Mouse (Mus musculus): ENCODE data around the gene Lpp.
A peak's percentile ranks its signal among the peaks of the same experiment; 100 is the strongest.

Gene Lpp

GRCm38 (mm10) chr16:24392651-24393555 is at the start of gene Lpp:
TSS of gene Lpp (plus strand) at chr16:24393507.
- ATAC-seq (ENCODE audit: insufficient number of reproducible peaks, low FRiP score, low TSS enrichment) = peak; percentile 50; the same call in 1 of the 2 replicates

GRCm38 (mm10) chr16:24347582-24348411 is 45.5 kb upstream of the Lpp start:
- ATAC-seq (ENCODE audit: insufficient number of reproducible peaks, low FRiP score, low TSS enrichment) = 0 out of 2 replicates have a peak, but pooled peaks have one; percentile 49

DNA sequence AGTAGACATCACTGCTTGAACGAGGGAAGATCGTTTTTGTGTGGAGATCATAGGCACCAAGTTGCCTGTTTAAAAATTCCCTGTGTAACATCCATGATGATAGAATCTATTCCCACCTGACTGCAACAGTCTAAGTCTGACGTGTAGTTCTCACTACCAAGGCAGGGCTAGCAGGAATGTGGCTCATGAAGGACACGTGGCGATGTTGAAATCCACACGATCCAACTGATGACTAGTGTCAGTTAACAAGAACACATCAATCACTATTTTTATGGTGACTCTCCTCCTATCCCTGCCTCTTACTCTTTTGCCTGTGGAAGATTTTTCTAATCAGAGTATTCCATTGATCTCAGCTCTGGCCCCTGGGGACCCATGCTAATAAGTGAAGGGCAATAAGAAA is 43.0 kb upstream of the Lpp start:
- ATAC-seq (ENCODE audit: insufficient number of reproducible peaks, low FRiP score, low TSS enrichment) = no peak

DNA sequence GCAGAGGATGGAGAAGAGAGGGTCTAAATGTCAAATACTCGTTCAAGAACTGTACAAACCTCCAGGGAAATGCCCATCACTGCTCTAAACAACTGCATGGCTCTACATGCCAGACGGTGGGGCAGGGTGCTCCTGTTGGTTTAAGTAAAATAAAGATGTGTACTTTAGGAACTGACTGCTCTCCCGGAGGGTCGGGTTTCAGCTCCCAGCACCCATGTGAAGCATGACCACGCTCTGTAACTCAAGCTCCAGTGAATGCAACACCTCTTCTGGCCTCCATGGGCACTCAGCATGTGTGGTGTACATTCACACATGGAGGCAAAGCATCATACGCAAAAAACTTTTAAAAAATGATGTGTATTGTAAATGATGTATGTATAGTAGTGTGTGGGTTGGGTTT is 42.6 kb upstream of the Lpp start:
- ATAC-seq (ENCODE audit: insufficient number of reproducible peaks, low FRiP score, low TSS enrichment) = no peak

GRCm38 (mm10) chr16:24351811-24352210 is 41.5 kb upstream of the Lpp start:
- ATAC-seq (ENCODE audit: insufficient number of reproducible peaks, low FRiP score, low TSS enrichment) = no peak

DNA sequence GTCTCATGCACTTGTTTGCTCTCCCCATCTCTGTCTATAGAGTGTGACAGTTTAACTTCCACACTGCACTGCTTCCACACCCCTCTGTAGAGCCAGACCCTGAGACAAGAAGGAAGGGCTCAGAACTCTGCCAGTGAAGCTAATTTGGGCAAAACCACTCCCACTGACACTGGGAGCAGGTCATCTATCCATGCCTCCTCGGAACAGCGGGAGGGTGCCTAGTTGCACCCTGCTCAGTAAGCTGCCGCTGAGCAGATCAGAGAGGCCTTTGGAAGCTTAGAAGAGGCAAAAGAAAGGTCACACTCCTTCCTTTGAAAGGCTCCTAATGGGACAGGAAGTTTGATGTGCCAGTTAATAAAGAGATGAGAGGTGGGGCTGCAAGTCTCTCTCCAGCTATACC is 39.5 kb upstream of the Lpp start:
- no peak for ATAC-seq (ENCODE audit: insufficient number of reproducible peaks, low FRiP score, low TSS enrichment)

GRCm38 (mm10) chr16:24361667-24362066 is 31.6 kb upstream of the Lpp start:
- ATAC-seq (ENCODE audit: insufficient number of reproducible peaks, low FRiP score, low TSS enrichment) = no peak

DNA sequence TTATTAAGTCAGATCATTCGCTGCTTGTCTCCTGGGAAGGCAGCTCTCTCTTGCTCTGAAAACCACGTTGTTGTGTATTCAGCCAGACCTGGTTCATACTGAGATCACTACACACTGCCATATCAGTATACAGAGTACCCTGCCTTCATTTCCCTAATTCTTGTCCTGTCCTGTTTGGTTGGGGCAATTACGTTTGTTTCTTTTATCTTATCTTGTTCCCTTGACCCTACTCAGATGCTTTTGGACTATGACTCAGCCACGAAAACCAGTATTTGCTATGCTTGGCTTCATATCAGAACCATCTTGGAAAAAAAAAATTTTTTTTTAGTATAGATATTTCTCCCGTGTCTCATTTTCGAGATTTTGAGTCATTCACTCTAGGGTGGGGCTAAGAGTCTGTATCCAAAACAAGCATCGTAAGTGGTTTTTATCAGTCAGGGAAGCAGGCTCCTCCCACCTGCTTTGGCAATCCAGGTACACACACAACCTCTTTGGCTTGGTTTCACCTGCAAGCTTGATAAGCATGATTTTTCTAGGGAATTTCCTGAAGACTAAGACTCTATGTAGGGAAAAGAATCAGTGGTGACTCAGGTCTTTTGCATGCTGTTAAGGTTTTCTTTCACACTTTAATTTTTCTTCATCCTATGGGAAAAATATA is 29.1 kb upstream of the Lpp start:
- no peak for ATAC-seq (ENCODE audit: insufficient number of reproducible peaks, low FRiP score, low TSS enrichment)

DNA sequence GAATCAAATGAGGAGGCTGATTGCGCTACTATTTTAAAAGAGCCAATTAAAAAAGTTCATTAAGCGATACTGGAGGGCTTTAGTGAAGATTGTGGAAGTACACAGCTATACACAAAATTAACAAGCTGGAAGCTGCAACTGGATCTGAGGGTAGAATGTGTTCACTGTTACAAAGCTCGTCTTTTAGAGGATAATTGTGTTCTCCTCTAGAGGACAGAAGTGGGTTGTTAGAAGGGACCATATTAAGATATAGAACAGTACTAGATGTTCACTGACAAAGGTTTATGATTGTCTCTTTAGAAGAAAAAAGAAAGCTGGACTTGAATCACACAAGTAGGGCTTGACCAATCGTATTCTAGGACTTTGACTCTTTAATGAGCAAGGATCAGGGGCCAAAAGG is 27.4 kb upstream of the Lpp start:
- ATAC-seq (ENCODE audit: insufficient number of reproducible peaks, low FRiP score, low TSS enrichment) = no peak

- ATAC-seq (ENCODE audit: insufficient number of reproducible peaks, low FRiP score, low TSS enrichment) = no peak
These were observed 26.2 kb upstream of the Lpp start for GRCm38 (mm10) chr16:24367071-24367470.

DNA sequence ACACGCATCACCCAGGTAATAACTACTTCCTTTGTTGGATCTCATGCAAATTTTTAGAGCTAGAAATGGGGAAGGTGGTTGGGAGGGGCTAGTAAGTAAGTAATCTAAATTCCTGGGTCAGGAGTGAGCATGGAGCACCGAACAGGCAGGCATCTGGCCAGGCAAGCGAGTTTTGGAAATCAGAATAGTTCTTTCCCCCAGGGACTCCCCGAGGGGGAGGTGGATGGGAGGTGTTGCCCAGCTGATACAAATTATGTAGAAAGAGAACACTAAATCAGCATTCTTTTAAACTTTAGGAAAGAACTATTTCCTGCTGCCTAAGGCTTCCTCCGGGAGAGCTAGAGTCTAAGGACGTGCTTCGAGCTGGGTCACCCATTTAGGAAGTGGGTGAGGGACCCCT is 25.8 kb upstream of the Lpp start:
- no peak for ATAC-seq (ENCODE audit: insufficient number of reproducible peaks, low FRiP score, low TSS enrichment)

DNA sequence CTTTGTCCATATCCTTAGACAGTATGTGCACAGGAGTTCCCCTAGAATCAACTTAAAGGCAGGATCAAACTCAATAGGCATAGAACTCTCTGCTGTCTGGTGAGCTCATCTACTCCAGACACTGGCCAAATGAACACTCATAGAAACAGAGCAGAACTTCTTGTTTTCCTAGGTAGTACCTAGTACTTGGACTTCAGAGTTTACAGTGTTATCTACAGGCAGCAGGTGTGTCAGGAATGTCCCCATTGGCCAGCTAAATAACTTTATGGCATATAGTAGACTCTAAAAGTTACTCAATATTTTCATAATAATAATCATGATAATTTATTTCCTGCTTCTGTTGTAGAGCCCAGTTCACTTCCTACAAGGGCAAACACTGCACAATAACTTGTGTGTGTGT is 16.8 kb upstream of the Lpp start:
- no peak for ATAC-seq (ENCODE audit: insufficient number of reproducible peaks, low FRiP score, low TSS enrichment)

GRCm38 (mm10) chr16:24390596-24390995 is 2.7 kb upstream of the Lpp start:
- ATAC-seq (ENCODE audit: insufficient number of reproducible peaks, low FRiP score, low TSS enrichment) = peak; percentile 88

- ATAC-seq (ENCODE audit: insufficient number of reproducible peaks, low FRiP score, low TSS enrichment) = no peak
These were observed 2.2 kb upstream of the Lpp start for GRCm38 (mm10) chr16:24391111-24391510.

DNA sequence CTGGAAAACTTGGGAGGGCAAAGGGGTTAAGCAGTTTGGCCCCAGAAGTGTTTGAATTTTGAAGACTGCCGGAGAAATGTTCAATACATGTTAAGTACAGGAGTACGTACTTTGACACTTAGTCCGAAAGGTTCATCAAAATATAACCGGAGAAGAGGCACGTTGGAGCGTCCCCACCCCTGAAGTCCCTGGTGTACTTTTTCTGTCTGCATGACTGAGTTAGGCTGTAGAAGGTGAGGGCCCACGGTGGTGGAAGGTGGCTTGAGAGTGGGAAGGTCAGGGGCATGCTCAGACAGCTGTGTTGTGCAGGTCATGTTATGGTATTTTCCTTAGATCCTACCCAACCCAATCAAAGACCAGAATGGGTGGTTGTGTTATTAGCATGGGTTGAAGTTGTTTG is 1.4 kb upstream of the Lpp start:
- ATAC-seq (ENCODE audit: insufficient number of reproducible peaks, low FRiP score, low TSS enrichment) = no peak

DNA sequence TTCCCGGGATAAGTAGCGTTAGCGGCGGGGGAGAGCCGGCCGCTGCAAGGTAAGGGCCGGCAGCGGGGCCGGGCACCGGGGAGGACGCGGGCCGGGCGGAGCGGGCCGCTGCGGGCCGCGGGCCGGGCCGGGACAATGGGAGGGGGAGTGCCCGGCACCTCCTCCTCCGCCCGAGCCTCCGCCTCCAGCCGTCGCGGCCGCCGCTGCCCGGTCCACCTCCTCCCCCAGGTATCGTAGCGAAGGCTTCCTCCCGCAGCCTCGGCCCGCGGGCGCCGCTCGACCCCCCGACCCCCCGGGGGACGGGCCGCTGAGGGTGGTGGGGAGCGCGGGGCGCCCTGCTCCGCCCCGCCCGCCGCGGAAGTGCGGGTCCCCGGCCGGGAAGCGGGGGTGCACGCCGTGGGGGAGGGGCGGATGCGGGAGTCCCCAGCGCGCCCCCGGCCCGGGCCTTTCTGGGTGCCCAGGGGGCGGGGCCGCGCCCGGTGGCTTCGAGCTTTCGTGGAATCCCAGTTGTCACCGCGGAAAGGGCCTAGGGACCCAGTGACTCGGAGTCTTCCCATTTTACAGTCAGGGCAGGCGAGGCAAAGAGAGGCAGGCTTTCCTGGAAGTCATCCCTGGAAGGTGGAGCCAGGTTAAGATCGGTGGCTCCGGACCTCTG is 376 bp downstream of the Lpp start:
- ATAC-seq (ENCODE audit: insufficient number of reproducible peaks, low FRiP score, low TSS enrichment) = 0 out of 2 replicates have a peak, but pooled peaks have one; percentile 3

GRCm38 (mm10) chr16:24394211-24394991 is 1.1 kb downstream of the Lpp start:
- no peak for ATAC-seq (ENCODE audit: insufficient number of reproducible peaks, low FRiP score, low TSS enrichment)

- ATAC-seq (ENCODE audit: insufficient number of reproducible peaks, low FRiP score, low TSS enrichment) = no peak
These were observed 1.8 kb downstream of the Lpp start for GRCm38 (mm10) chr16:24395100-24395499.

- no peak for ATAC-seq (ENCODE audit: insufficient number of reproducible peaks, low FRiP score, low TSS enrichment)
These were observed 3.2 kb downstream of the Lpp start for GRCm38 (mm10) chr16:24396504-24396903.

DNA sequence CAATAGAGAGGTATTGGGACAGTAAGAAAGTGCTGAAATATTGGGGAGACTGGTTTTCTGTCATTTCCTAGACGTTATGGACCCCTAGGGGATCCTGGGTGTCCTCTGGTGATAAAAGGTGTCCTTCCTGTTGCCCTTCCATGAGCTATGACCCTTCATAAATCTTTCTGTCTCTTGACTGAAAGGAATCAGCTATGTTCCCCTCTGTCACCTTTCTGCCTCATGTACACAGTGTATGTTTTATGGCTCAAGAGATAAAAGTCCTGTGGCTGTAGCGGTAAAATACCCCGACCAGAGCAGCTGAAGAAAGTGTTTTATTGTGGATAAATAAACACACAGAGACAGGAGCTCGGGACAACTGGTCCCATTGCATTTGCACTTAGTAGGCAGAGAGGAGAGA is 5.2 kb downstream of the Lpp start:
- no peak for ATAC-seq (ENCODE audit: insufficient number of reproducible peaks, low FRiP score, low TSS enrichment)
